Mouse (Mus musculus) heart, adult 2 months (tissue): ENCODE data around the gene 4930550C14Rik. TPM values are rescaled to one million over a fixed set of nuclear protein-coding genes. Genes with fewer than 3 reads are reported as not detected.
A peak's percentile ranks its signal among the peaks of the same experiment; 100 is the strongest.

Experiments used
- DNase-seq, 2 experiments: peaks; one replicate each; pipeline ENCODE4 v3.0.0; 2021
- H3K27ac ChIP-seq: fragments of 200-600 bp; 2 replicates; pipeline ENCODE4 v1.8.1; 2022
- H3K27me3 ChIP-seq: fragments of 200-500 bp; 2 replicates; pipeline ENCODE4 v1.6.1; 2012; ENCODE audit warnings: mild to moderate bottlenecking, low read length, inconsistent platforms, mixed read lengths; ENCODE audit not compliant: control insufficient read depth, insufficient read depth
- H3K36me3 ChIP-seq: fragments of 200-500 bp; 2 replicates; pipeline ENCODE4 v1.6.1; 2012; ENCODE audit warnings: low read length, inconsistent platforms; ENCODE audit not compliant: control insufficient read depth, insufficient read depth
- H3K4me1 ChIP-seq: fragments of 200-500 bp; 2 replicates; pipeline ENCODE4 v1.6.1; 2011; ENCODE audit warnings: low read length; ENCODE audit not compliant: control insufficient read depth, insufficient read depth
- H3K4me3 ChIP-seq: fragments of 200-600 bp; 2 replicates; pipeline ENCODE4 v1.8.1; 2022
- H3K79me2 ChIP-seq: fragments of 200-500 bp; replicated peaks from 2 replicates; pipeline ENCODE4 v1.6.1; 2012; ENCODE audit warnings: mild to moderate bottlenecking, inconsistent platforms, low read length, moderate library complexity, mixed read lengths; ENCODE audit not compliant: control insufficient read depth, insufficient read depth
- H3K9ac ChIP-seq: fragments of 200-500 bp; 2 replicates; pipeline ENCODE4 v1.6.1; 2012; ENCODE audit warnings: low read depth, mild to moderate bottlenecking, control low read depth, inconsistent platforms, low read length, mixed read lengths
- CTCF ChIP-seq: fragments of 200-600 bp; IDR thresholded peaks from 2 replicates; pipeline ENCODE4 v1.8.1; 2022; ENCODE audit warnings: antibody characterized with exemption, mild to moderate bottlenecking, moderate library complexity
- EP300 ChIP-seq: fragments of 200-500 bp; IDR thresholded peaks from 2 replicates; pipeline ENCODE4 v1.6.1; 2011; ENCODE audit warnings: low read depth, low read length, control low read depth; ENCODE audit not compliant: insufficient read depth
- POLR2A ChIP-seq: fragments of 200-500 bp; IDR thresholded peaks from 2 replicates; pipeline ENCODE4 v1.6.1; 2011; ENCODE audit warnings: mild to moderate bottlenecking, low read depth, low read length, control low read depth; ENCODE audit not compliant: insufficient read depth
- WGBS: fragments of 180-500 bp; shearing (Covaris S2); methylation state at CpG from one replicate; pipeline ENCODE4 v1.1.7; 2018; 5-methylcytosine and 5-hydroxymethylcytosine counted together
- intact Hi-C: fragments of 180-260 bp; cut with DNase I; formaldehyde crosslinking; loops from one replicate; pipeline ENCODE4 v1.15.1; 2025
- polyA plus RNA-seq: library from polyadenylated mRNA; depleted of rRNA; stranded (reverse); fragments of >200 nt; gene quantifications from 2 replicates; pipeline ENCODE4 v1.2.3, GENCODE M21; 2012
- total RNA-seq, 2 experiments: library from RNA; stranded (reverse); gene quantifications; 2 replicates each; pipeline ENCODE4 v1.2.3; 2021

Gene 4930550C14Rik
- total and polyA plus RNA-seq, 3 experiments, result 0.31 TPM; not detected in 2

DNA sequence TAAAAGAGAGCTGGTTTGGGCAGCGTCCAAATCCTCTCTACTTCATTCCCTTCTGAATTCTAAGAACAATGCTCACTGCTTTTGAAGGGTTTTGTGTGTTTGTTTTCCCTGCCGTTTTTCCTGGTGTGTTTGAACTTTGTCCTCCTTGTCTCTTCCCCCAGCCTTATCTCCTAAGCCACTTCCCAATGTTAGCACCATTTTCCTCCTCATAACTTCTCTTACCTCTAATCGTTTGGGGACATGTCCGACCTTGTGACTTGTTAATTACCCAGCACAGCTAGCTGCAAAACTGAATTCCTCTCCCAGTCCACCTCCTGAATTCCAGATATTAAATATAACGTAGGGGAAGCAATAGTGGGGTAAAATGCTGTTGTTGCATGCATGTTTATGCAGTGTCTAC is 24.5 kb upstream of the 4930550C14Rik start:
- H3K36me3 ChIP-seq, result no peaks in the 10 kb centered on the region
- 18% methylated on average over 5 of the region's 5 CpGs for WGBS
- no peaks in the 10 kb centered on the region for H3K79me2 ChIP-seq
- no peaks in the 10 kb centered on the region for H3K27me3 ChIP-seq
- TF ChIP-seq CTCF (no peak), EP300 (no peak), POLR2A (no peak)
- no peak overlapping the region for H3K4me3 ChIP-seq
- no peak for DNase-seq
- no peak overlapping the region for H3K9ac ChIP-seq
- intact Hi-C loops, result no loop called here
- peaks cover 1% of the 10 kb centered on the region; the same call in 1 of the 2 replicates for H3K4me1 ChIP-seq
- no peak overlapping the region for H3K27ac ChIP-seq

DNA sequence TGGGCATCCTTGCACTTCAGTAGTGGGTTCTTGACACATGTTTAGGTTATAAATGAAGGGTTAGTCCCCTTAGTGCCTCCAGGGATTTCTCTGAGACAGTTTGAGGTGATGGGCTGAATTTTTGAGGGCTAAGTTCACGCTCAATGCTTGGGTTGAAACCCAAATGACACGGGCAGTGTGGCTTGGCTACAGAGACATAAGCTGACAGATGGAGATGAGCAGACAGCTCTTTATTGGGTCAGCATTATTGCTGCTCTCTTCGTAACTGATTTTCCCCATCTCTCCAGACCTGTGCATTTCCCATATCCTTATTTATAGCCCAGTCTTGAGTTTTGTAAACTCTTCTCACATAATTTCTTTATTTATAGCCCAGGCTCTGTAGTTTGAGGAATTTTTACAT is 24.0 kb upstream of the 4930550C14Rik start:
- intact Hi-C loops, result no loop called here
- H3K4me3 ChIP-seq, result no peak overlapping the region
- TF ChIP-seq EP300 (no peak), POLR2A (no peak)
- H3K36me3 ChIP-seq, result no peaks in the 10 kb centered on the region
- DNase-seq, result no peak
- H3K9ac ChIP-seq, result no peak overlapping the region
- no peak overlapping the region for H3K27ac ChIP-seq
- no peaks in the 10 kb centered on the region for H3K79me2 ChIP-seq
- no peaks in the 10 kb centered on the region for H3K27me3 ChIP-seq
- peaks cover 1% of the 10 kb centered on the region; the same call in 1 of the 2 replicates for H3K4me1 ChIP-seq
- WGBS, result 82% methylated on average over 3 of the region's 3 CpGs

DNA sequence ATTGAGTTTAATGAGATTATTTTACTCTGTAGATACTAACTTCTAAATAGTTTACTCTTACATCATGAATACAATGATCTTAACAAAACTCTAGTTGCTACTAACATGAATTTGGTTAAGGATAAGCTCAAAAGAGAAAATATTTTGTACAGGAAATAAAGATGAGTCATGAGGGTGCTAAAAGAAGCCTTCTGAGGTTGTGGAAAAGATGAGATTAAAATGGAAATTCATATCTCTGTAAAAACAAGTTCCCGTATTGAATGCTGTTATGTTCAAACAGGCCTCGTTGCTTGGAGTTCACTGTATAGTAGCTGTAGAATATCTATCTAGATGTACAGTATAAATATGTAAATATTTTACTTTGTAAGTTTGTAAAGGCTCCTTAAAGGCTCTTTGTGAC is 21.5 kb upstream of the 4930550C14Rik start:
- Histone ChIP-seq H3K9ac (no peak overlapping the region), H3K79me2 (no peaks in the 10 kb centered on the region; the same call in 1 of the 2 replicates), H3K27ac (no peak overlapping the region), H3K4me1 (peaks cover 3% of the 10 kb centered on the region), H3K36me3 (no peaks in the 10 kb centered on the region), H3K4me3 (no peak overlapping the region), H3K27me3 (no peaks in the 10 kb centered on the region)
- intact Hi-C loops, result loop anchor here (5.0 kb wide), 1 partner anchor 128 kb away; no protein-coding TSS in a partner anchor
- 26% methylated on average over 2 of the region's 2 CpGs for WGBS
- DNase-seq, result no peak
- no peak for TF ChIP-seq CTCF
- no peak for TF ChIP-seq EP300

DNA sequence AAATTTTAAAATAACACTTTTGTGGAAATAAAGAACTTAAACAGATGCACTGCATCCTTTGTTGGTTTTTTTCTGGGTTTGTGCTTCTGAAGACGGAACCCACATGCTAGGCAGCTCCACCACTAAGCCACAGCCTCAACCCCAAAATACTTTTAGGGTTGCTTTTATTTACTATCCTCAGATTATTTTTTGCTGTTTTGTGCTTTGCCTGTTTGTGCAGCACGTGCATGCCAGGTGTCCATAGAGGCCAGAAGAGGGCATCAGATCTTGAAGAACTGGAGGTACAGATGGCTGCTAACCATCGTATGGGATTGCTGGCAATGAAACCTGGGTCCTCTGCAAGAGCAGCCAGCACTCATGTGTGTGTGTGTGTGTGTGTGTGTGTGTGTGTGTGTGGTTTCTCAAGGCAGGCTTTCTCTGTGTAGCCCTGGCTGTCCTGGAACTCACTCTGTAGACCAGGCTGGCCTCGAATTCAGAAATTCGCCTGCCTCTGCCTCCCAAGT is 21.0 kb upstream of the 4930550C14Rik start:
- TF ChIP-seq EP300 (no peak), CTCF (no peak), POLR2A (no peak)
- Histone ChIP-seq H3K4me1 (peaks cover 3% of the 10 kb centered on the region), H3K27me3 (no peaks in the 10 kb centered on the region), H3K27ac (no peak overlapping the region), H3K4me3 (no peak overlapping the region), H3K79me2 (no peaks in the 10 kb centered on the region; the same call in 1 of the 2 replicates), H3K9ac (no peak overlapping the region), H3K36me3 (no peaks in the 10 kb centered on the region)
- intact Hi-C loops, result loop anchor here (5.0 kb wide), 1 partner anchor 129 kb away; no protein-coding TSS in a partner anchor
- 75% methylated on average over 5 of the region's 5 CpGs for WGBS
- no peak for DNase-seq

DNA sequence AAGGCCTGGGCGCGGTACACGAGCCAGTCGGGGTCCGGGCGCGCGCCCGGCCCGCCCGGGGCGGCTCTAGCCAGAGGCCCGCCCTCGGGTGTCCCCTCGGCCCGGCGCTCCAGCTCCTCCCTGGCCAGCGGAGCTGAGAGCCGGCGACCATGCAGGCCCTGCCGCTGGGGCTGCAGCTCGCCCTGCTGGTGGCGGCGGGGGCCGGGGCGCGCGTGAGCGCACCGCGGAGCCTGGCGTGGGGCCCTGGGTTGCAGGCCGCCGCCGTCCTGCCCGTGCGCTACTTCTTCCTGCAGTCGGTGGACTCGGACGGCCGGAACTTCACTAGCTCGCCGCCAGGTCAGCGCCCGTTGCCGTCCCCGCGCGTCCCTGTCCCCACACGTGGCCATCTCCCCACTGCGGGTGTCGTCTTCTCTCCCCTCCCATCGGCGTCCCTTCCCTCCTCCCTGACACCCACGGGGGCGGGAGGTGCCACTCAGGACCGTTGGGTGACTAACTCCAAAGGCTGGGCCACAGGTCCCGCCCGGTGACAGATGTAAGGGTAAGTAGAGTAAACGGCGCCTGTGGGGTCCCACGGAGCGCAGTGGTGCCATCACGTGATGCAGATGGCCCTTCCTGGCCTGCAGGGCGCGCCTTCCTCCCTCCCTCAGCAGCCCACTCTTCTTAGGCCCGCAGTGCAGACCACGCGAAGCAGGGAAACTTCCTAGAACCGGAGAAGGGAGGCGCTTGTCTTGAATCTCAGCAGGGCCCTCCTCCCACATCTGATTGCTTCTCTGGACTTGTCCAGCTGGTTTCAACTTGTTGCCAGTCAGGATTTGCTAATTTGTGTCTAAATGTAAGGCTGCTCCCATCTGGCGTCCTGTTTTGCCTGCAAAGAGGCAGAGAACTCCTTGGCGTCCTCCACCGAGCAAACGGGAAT is 17.9 kb upstream of the 4930550C14Rik start, which contains the start of gene Kdelc2:
TSS of gene Kdelc2 (plus strand) at position 75 of the 916 bp plus-strand sequence.
- peak; percentile 85 to 87 for DNase-seq
- peaks cover 3% of the 10 kb centered on the region for H3K4me1 ChIP-seq
- peak within 1 kb of the TSS; percentile 95 for H3K4me3 ChIP-seq
- H3K27ac ChIP-seq, result peak within 1 kb of the TSS; percentile 87
- no peaks in the 10 kb centered on the region for H3K27me3 ChIP-seq
- H3K9ac ChIP-seq, result peak within 1 kb of the TSS; percentile 98
- TF ChIP-seq POLR2A, result peak; percentile 76
- TF ChIP-seq EP300, result no peak
- TF ChIP-seq CTCF, result peak; percentile 25
- H3K36me3 ChIP-seq, result no peaks in the 10 kb centered on the region
- intact Hi-C loops, result loop anchor here (5.0 kb wide), 1 partner anchor 132 kb away; no protein-coding TSS in a partner anchor
- no peaks in the 10 kb centered on the region; the same call in 1 of the 2 replicates for H3K79me2 ChIP-seq
- WGBS, result under 1% methylated on average over 74 of the region's 75 CpGs

DNA sequence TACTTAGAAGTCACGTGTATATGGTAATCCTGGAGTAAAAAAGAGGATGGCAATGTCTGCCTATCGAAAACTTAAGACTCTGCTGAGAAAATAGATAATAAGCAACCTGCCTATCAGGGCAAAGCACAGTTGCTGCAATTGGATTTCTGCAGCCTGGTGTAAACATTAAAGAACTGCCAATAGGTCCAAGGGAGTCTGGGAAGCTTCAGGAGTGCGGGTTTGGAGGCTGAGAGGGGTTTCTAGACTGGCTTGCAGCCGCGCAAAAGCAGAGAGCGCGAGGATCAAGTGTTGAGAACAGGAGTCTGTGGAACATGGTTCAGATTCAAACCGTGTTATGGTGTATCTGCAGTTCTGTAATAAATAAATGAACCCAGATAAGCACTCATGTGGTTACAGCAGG is 17.3 kb upstream of the 4930550C14Rik start:
- TF ChIP-seq CTCF, result no peak
- no peak for TF ChIP-seq EP300
- TF ChIP-seq POLR2A, result no peak
- Histone ChIP-seq H3K79me2 (no peaks in the 10 kb centered on the region; the same call in 1 of the 2 replicates), H3K27ac (peak overlapping the region; percentile 87), H3K4me3 (peak overlapping the region; percentile 95), H3K27me3 (no peaks in the 10 kb centered on the region), H3K36me3 (no peaks in the 10 kb centered on the region), H3K4me1 (peaks cover 3% of the 10 kb centered on the region), H3K9ac (peak overlapping the region; percentile 98)
- no peak for DNase-seq
- intact Hi-C loops, result loop anchor here (5.0 kb wide), 1 partner anchor 133 kb away; no protein-coding TSS in a partner anchor
- WGBS, result 11% methylated on average over 8 of the region's 8 CpGs
